Mouse (Mus musculus) mammary gland, adult 2 months (tissue): Measurements from ENCODE around the gene Gm12887. TPM values are rescaled to one million over a fixed set of nuclear protein-coding genes. Genes with fewer than 3 reads are reported as not detected.

Experiments used
- polyA plus RNA-seq: library from polyadenylated mRNA; depleted of rRNA; stranded (reverse); fragments of >200 nt; gene quantifications from 2 replicates; pipeline ENCODE4 v1.2.3, GENCODE M21; 2012; ENCODE audit warnings: low replicate concordance; rRNA removed

Gene Gm12887
- polyA plus RNA-seq = not detected in 2 replicates

GRCm38 (mm10) chr4:121622003-121622402, at the start of gene Gm12887:
TSS of gene Gm12887 (minus strand) at chr4:121622103.

Other genes with a start within 250 kb of the Gm12887 start
- not detected in 2 replicates for gene Gm12886, start 199.0 kb downstream of the Gm12887 start, polyA plus RNA-seq